Mouse (Mus musculus) limb, embryonic 11.5 days (tissue): ENCODE data around the gene Mrpl57. TPM values are rescaled to one million over a fixed set of nuclear protein-coding genes. Genes with fewer than 3 reads are reported as not detected.
"Not testable (repeated sequence)": the region's sequence is repeated elsewhere in the genome, so short reads cannot be mapped to it uniquely, and the experiment has no call there.

Experiments
- ATAC-seq: fragments of 200-750 bp; cut with Nextera tagmentation; 2 replicates; pipeline ENCODE4 v1.8.0; 2017; ENCODE audit warnings: low read depth; ENCODE audit not compliant: insufficient number of reproducible peaks, low FRiP score, low TSS enrichment
- DNase-seq: peaks from one replicate; pipeline ENCODE4 v3.0.0-alpha.2; 2015; ENCODE audit warnings: low spot score
- H3K27ac ChIP-seq: fragments of 300-500 bp; sonication (generic); replicated peaks from 2 replicates; pipeline ENCODE4 v1.5.1; 2014; ENCODE audit warnings: low read depth, mild to moderate bottlenecking, low read length
- H3K27me3 ChIP-seq: fragments of 300-500 bp; sonication (generic); 2 replicates; pipeline ENCODE4 v1.6.1; 2014; ENCODE audit warnings: mild to moderate bottlenecking, low read length, mixed read lengths; ENCODE audit not compliant: control insufficient read depth, insufficient read depth
- H3K36me3 ChIP-seq: fragments of 300-500 bp; sonication (generic); 2 replicates; pipeline ENCODE4 v1.6.1; 2014; ENCODE audit warnings: mild to moderate bottlenecking, low read length, moderate library complexity, mixed read lengths; ENCODE audit not compliant: control insufficient read depth, insufficient read depth
- H3K4me1 ChIP-seq: fragments of 300-500 bp; sonication (generic); 2 replicates; pipeline ENCODE4 v1.6.1; 2014; ENCODE audit warnings: low read length, mixed read lengths; ENCODE audit not compliant: control insufficient read depth, insufficient read depth
- H3K4me2 ChIP-seq: fragments of 300-500 bp; sonication (generic); 2 replicates; pipeline ENCODE4 v1.6.1; 2014; ENCODE audit warnings: low read depth, mild to moderate bottlenecking, moderate library complexity; ENCODE audit not compliant: severe bottlenecking
- H3K4me3 ChIP-seq: fragments of 300-500 bp; sonication (generic); 2 replicates; pipeline ENCODE4 v1.5.1; 2014; ENCODE audit warnings: low read depth, low read length
- H3K9ac ChIP-seq: fragments of 300-500 bp; sonication (generic); 2 replicates; pipeline ENCODE4 v1.6.1; 2014; ENCODE audit warnings: mild to moderate bottlenecking, low read length
- H3K9me3 ChIP-seq: fragments of 300-500 bp; sonication (generic); 2 replicates; pipeline ENCODE4 v1.6.1; 2016; ENCODE audit warnings: low read length; ENCODE audit not compliant: control insufficient read depth
- WGBS: fragments of 180-500 bp; shearing (Covaris S2); extraction: QIAGEN DNeasy Blood & Tissue Kit; methylation state at CpG from one replicate; pipeline ENCODE4 v1.1.7; 2014; 5-methylcytosine and 5-hydroxymethylcytosine counted together
- polyA plus RNA-seq: library from polyadenylated mRNA; unstranded; fragments of >200 nt; fragmentation: Nextera tagmentation; extraction: Ambion mirVana; gene quantifications from 2 replicates; pipeline ENCODE4 v1.2.1, GENCODE M21; 2014

Mrpl57 gene
- polyA plus RNA-seq, 1 experiment from 2014 or later, result 125 TPM

DNA sequence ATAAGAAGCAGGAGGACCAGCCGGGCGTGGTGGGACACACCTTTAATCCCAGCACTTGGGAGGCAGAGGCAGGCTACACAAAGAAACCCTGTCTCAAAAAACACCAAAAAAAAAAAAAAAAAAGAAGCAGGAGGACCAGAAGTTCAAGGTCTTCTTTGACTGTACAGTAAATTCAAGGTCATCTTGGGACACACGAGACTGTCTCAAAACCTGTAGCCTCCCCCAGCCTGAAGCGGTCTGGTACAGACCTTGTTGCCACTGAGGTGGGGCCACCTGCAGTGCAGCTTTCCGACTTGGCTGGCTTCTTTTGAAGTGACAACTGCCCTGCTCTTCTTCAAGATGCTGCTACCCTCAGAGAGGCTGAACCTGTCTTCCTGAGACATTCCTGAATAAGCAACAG, 22.0 kb downstream of the Mrpl57 start:
- H3K4me2 ChIP-seq, ATAC-seq, H3K36me3 ChIP-seq, DNase-seq, H3K9me3 ChIP-seq, H3K27me3 ChIP-seq, H3K4me1 ChIP-seq, H3K4me3 ChIP-seq, H3K9ac ChIP-seq, H3K27ac ChIP-seq: not testable (repeated sequence)
- WGBS, result 81% methylated on average over 5 of the region's 5 CpGs

GRCm38 (mm10) chr14:57848646-57849045, 22.6 kb downstream of the Mrpl57 start:
- Histone ChIP-seq H3K9me3 (no peaks in the 10 kb centered on the region), H3K27ac (no peak overlapping the region), H3K4me3 (no peak overlapping the region), H3K9ac (no peak overlapping the region), H3K4me2 (no peak overlapping the region), H3K27me3 (no peaks in the 10 kb centered on the region), H3K36me3 (no peaks in the 10 kb centered on the region; the same call in 1 of the 2 replicates), H3K4me1 (no peaks in the 10 kb centered on the region)
- DNase-seq (no peak), ATAC-seq (no peak)
- 90% methylated on average over 2 of the region's 2 CpGs for WGBS

DNA sequence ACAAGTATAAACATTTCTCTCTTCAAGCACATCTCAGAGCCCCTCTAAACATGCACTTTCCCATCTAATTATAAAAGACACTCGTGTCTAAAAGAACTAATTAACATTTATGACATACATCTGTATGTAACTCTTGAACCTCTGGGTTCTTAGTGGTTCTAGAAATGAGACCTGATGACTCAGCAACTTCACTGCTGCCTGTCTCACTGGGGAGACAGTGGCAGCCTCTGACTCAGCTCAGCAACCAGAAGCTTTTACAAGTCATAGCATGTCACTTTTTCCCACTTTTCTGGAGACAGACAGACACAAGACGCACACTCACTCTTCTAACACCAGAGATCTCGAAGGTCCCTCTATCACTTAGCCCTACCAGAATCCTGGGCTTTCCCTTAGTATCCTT, 24.3 kb downstream of the Mrpl57 start:
- DNase-seq (no peak), ATAC-seq (no peak)
- Histone ChIP-seq H3K4me1 (no peaks in the 10 kb centered on the region), H3K9me3 (no peaks in the 10 kb centered on the region), H3K27me3 (no peaks in the 10 kb centered on the region), H3K9ac (no peak overlapping the region), H3K4me2 (no peak overlapping the region), H3K36me3 (no peaks in the 10 kb centered on the region; the same call in 1 of the 2 replicates), H3K4me3 (no peak overlapping the region), H3K27ac (no peak overlapping the region)
- WGBS, result 84% methylated on average over 3 of the region's 3 CpGs

- H3K27ac ChIP-seq, result no peak overlapping the region
- H3K27me3 ChIP-seq, result no peaks in the 10 kb centered on the region
- H3K4me1 ChIP-seq, result no peaks in the 10 kb centered on the region
- no peak for DNase-seq
- no peak overlapping the region for H3K4me3 ChIP-seq
- no peak overlapping the region for H3K9ac ChIP-seq
- no peak overlapping the region for H3K4me2 ChIP-seq
- WGBS, result 95% methylated on average over 2 of the region's 2 CpGs
- ATAC-seq, result no peak
- H3K9me3 ChIP-seq, result no peaks in the 10 kb centered on the region
- no peaks in the 10 kb centered on the region for H3K36me3 ChIP-seq
These were observed 26.9 kb downstream of the Mrpl57 start for GRCm38 (mm10) chr14:57852961-57853360.

- H3K9me3 ChIP-seq, H3K4me3 ChIP-seq, DNase-seq, H3K27ac ChIP-seq, H3K9ac ChIP-seq, ATAC-seq, H3K4me2 ChIP-seq, H3K27me3 ChIP-seq, H3K4me1 ChIP-seq, H3K36me3 ChIP-seq: not testable (repeated sequence)
These were observed 30.0 kb downstream of the Mrpl57 start for GRCm38 (mm10) chr14:57856037-57856436.

- no peak overlapping the region for H3K27ac ChIP-seq
- H3K9ac ChIP-seq, result no peak overlapping the region
- DNase-seq (no peak), ATAC-seq (no peak)
- no peaks in the 10 kb centered on the region for H3K4me1 ChIP-seq
- peaks cover 2% of the 10 kb centered on the region; the same call in 1 of the 2 replicates for H3K36me3 ChIP-seq
- H3K4me3 ChIP-seq, result no peak overlapping the region
- 90% methylated on average over 2 of the region's 2 CpGs for WGBS
- no peak overlapping the region for H3K4me2 ChIP-seq
- H3K9me3 ChIP-seq, result no peaks in the 10 kb centered on the region
- H3K27me3 ChIP-seq, result no peaks in the 10 kb centered on the region
These were observed 32.6 kb downstream of the Mrpl57 start for GRCm38 (mm10) chr14:57858601-57859000.

- Histone ChIP-seq H3K9ac (no peak overlapping the region), H3K9me3 (no peaks in the 10 kb centered on the region), H3K4me1 (no peaks in the 10 kb centered on the region), H3K27me3 (no peaks in the 10 kb centered on the region), H3K27ac (no peak overlapping the region), H3K4me2 (no peak overlapping the region), H3K36me3 (peaks cover 2% of the 10 kb centered on the region; the same call in 1 of the 2 replicates), H3K4me3 (no peak overlapping the region)
- no peak for ATAC-seq
- no peak for DNase-seq
These were observed 33.5 kb downstream of the Mrpl57 start for GRCm38 (mm10) chr14:57859520-57859919.

DNA sequence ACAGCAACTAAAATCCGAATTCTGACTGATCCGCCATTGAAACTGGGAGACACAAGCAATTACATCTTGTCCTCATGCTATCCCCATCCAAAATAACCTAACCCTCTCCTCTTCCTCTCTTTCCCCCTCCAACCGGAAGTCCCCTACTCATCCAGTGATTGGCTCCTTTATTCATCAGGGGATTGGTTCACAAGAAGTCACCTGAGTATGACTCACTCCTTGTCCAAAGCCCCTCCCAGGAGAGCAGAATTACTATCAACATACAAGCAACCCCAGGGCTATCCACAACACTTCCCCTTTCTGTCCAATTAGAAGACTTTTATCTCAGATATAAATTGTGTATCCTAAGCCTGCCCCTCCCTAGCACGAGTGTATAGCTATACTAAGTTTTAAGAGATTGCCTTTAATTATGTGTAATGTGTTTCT, 36.0 kb downstream of the Mrpl57 start:
- 87% methylated on average over 4 of the region's 4 CpGs for WGBS
- H3K4me2 ChIP-seq, result no peak overlapping the region
- peaks cover 5% of the 10 kb centered on the region; the same call in 1 of the 2 replicates for H3K36me3 ChIP-seq
- no peaks in the 10 kb centered on the region for H3K4me1 ChIP-seq
- H3K9me3 ChIP-seq, result no peaks in the 10 kb centered on the region
- DNase-seq (no peak), ATAC-seq (no peak)
- H3K9ac ChIP-seq, result no peak overlapping the region
- H3K27me3 ChIP-seq, result no peaks in the 10 kb centered on the region
- H3K27ac ChIP-seq, result no peak overlapping the region
- H3K4me3 ChIP-seq, result no peak overlapping the region

DNA sequence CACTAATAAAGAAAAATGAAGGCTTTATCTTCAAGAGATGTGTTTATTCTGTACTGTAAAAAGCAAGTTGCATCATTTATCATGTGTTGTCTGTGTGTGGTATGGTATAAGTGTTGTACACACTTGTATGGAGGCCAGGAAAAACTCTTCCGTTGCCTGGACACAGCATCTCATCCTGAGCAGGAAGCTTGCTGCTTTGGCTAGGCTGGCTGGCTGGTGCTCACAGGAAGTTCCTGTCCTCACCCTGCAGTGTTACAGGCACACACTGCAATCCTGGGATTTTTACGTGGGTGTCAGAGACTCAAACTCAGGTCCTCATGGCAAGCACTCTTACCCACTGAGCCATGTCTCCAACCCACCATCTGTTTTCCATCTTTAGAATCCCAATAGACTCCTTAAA, 37.1 kb downstream of the Mrpl57 start:
- no peak overlapping the region for H3K4me2 ChIP-seq
- DNase-seq (no peak), ATAC-seq (no peak)
- no peak overlapping the region for H3K4me3 ChIP-seq
- H3K36me3 ChIP-seq, result peaks cover 5% of the 10 kb centered on the region; the same call in 1 of the 2 replicates
- H3K9me3 ChIP-seq, result no peaks in the 10 kb centered on the region
- WGBS, result 64% methylated on average over 2 of the region's 2 CpGs
- no peaks in the 10 kb centered on the region for H3K27me3 ChIP-seq
- no peak overlapping the region for H3K27ac ChIP-seq
- H3K9ac ChIP-seq, result no peak overlapping the region
- H3K4me1 ChIP-seq, result no peaks in the 10 kb centered on the region
